Mouse (Mus musculus) midbrain, embryonic 13.5 days (tissue): ENCODE results near the gene Gm9918. TPM values are rescaled to one million over a fixed set of nuclear protein-coding genes. Genes with fewer than 3 reads are reported as not detected.
A peak's percentile ranks its signal among the peaks of the same experiment; 100 is the strongest.

Source experiments
- ATAC-seq: fragments of 200-750 bp; cut with Nextera tagmentation; 2 replicates; pipeline ENCODE4 v1.8.0; 2017; ENCODE audit warnings: mild to moderate bottlenecking, moderate TSS enrichment, moderate library complexity
- H3K27ac ChIP-seq: fragments of 300-500 bp; sonication (generic); 2 replicates; pipeline ENCODE4 v1.5.1; 2015; ENCODE audit warnings: inconsistent platforms, mild to moderate bottlenecking, moderate library complexity
- H3K27me3 ChIP-seq: fragments of 300-500 bp; sonication (generic); 2 replicates; pipeline ENCODE4 v1.6.1; 2015; ENCODE audit warnings: mild to moderate bottlenecking, inconsistent platforms
- H3K36me3 ChIP-seq: fragments of 300-500 bp; sonication (generic); 2 replicates; pipeline ENCODE4 v1.6.1; 2015; ENCODE audit warnings: mild to moderate bottlenecking, inconsistent platforms
- H3K4me1 ChIP-seq: fragments of 300-500 bp; sonication (generic); replicated peaks from 2 replicates; pipeline ENCODE4 v1.6.1; 2015; ENCODE audit warnings: inconsistent platforms
- H3K4me2 ChIP-seq: fragments of 300-500 bp; sonication (generic); replicated peaks from 2 replicates; pipeline ENCODE4 v1.6.1; 2015; ENCODE audit warnings: moderate library complexity, mild to moderate bottlenecking, inconsistent platforms
- H3K4me3 ChIP-seq: fragments of 300-500 bp; sonication (generic); replicated peaks from 2 replicates; pipeline ENCODE4 v1.5.1; 2015; ENCODE audit warnings: mild to moderate bottlenecking, inconsistent platforms
- H3K9ac ChIP-seq: fragments of 300-500 bp; sonication (generic); replicated peaks from 2 replicates; pipeline ENCODE4 v1.6.1; 2015; ENCODE audit warnings: mild to moderate bottlenecking, inconsistent platforms
- H3K9me3 ChIP-seq: fragments of 300-500 bp; sonication (generic); 2 replicates; pipeline ENCODE4 v1.6.1; 2016; ENCODE audit warnings: mild to moderate bottlenecking, inconsistent platforms
- WGBS: fragments of 180-500 bp; shearing (Covaris S2); methylation state at CpG from one replicate; pipeline ENCODE4 v1.1.7; 2015; 5-methylcytosine and 5-hydroxymethylcytosine counted together
- polyA plus RNA-seq: library from polyadenylated mRNA; unstranded; fragments of >200 nt; fragmentation: Nextera tagmentation; extraction: Ambion mirVana; gene quantifications from 2 replicates; pipeline ENCODE4 v1.2.1, GENCODE M21; 2015

The Gm9918 gene
- polyA plus RNA-seq, 1 experiment from 2014 or later: 0.07 TPM

DNA sequence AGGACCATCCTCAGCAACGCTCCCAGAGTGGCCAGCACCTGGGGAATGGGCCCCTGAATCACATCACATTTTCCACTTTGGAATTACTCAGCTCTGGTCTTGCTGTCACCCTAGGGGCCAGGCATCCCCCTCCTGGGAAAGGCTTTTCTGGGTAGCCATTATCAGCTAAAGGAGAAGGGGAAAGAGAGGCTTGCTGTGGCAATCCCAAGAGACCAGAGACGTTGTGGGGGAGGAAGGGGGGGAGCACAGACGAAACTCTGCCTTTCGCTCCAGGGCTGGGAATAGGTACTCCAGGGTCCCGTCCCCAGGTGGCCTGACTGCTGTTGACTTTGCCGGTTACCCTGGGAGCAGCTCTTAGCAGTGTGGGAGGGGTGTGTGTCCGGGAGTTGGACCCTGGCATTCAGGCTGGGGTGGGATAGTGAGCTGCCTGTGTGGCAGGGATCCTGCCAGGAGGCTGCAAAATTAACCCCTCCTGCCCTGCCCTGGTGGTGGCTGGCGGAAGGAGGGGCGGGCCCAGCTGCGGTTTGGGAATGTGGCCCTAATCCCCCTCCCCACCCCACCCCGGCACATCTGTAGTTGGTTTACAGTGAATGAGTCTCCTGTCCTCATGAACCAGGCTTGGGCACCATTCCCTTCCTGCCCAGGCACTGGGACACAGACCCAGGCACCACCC, 11.6 kb upstream of the Gm9918 start:
- 0 out of 2 replicates have a peak, but pooled peaks have one; percentile 28 for ATAC-seq
- Histone ChIP-seq H3K4me1 (peaks cover 25% of the 10 kb centered on the region), H3K9ac (0 out of 2 replicates have a peak overlapping the region, but pooled peaks have one; percentile 32), H3K27ac (no peak overlapping the region), H3K9me3 (no peaks in the 10 kb centered on the region), H3K4me3 (no peak overlapping the region), H3K4me2 (no peak overlapping the region), H3K36me3 (no peaks in the 10 kb centered on the region), H3K27me3 (peaks cover 65% of the 10 kb centered on the region)
- 9% methylated on average over 11 of the region's 11 CpGs for WGBS

DNA sequence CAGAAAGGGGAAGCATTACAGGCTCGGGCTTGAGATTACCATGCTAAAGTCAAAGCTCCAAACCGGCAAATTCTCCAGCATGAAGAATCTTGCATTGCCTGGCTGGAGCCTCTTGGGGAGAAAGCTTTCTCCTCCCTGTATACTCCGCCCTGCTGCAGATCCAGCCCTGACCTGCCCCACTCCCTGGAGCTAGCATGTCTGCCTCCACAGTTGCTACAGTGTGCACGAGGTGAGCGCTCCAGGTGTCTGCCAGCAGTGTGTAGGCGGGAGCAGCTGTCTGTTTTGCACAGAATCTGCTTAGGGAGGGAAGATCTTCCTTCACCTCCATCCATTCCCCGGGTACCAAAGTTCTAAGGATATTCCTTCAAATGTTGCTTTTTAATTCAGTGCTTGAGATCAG, 7.8 kb upstream of the Gm9918 start:
- Histone ChIP-seq H3K27me3 (peaks cover 31% of the 10 kb centered on the region), H3K9ac (no peak overlapping the region), H3K9me3 (no peaks in the 10 kb centered on the region), H3K36me3 (no peaks in the 10 kb centered on the region), H3K4me3 (no peak overlapping the region), H3K4me1 (peaks cover 15% of the 10 kb centered on the region), H3K27ac (no peak overlapping the region), H3K4me2 (no peak overlapping the region)
- 47% methylated on average over 7 of the region's 7 CpGs for WGBS
- no peak for ATAC-seq

DNA sequence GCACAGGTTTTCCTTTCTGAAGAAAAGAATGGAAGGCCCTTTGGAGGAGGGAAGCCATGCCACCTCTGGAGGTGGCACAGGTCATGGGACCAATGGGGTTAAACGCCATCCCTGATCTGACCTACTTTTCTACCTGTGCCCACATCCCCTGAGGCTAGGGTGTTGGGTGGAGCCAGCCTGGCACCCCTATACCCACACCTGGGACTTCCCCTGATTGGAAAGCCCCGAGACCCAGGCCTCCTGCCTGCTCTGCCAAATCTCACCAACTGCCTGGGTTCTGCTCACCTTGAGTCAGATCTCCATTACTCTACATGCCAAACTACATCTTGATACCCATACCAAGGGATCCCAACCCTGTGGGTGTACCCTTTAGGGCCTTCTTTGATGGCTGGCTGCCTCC, 7.3 kb upstream of the Gm9918 start:
- no peaks in the 10 kb centered on the region for H3K9me3 ChIP-seq
- no peak overlapping the region for H3K27ac ChIP-seq
- no peak for ATAC-seq
- no peaks in the 10 kb centered on the region for H3K36me3 ChIP-seq
- no peak overlapping the region for H3K4me3 ChIP-seq
- H3K27me3 ChIP-seq: peaks cover 27% of the 10 kb centered on the region
- no peak overlapping the region for H3K9ac ChIP-seq
- no peak overlapping the region for H3K4me2 ChIP-seq
- WGBS: 72% methylated on average over 2 of the region's 2 CpGs
- H3K4me1 ChIP-seq: peaks cover 11% of the 10 kb centered on the region

DNA sequence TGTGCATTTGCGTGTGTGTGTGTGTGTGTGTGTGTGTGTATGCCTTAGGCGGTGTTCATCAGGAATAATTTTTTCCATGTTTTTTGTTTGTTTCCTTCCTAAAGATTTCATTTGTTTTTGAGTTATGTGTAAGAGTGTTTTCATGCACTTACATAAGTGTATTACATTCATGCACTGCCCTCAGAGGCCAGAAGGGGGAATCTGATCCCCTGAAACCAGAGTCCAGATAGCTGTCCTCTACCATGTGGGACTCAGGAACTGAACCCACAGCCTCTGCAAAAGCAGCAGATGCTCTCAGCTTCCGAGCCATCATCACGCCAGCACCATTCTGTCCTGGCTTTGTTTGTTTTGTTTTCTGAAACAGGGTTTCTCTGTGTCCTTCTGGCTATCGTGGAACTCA, 4.8 kb upstream of the Gm9918 start:
- Histone ChIP-seq H3K27ac (no peak overlapping the region), H3K4me2 (no peak overlapping the region), H3K9me3 (no peaks in the 10 kb centered on the region), H3K27me3 (peaks cover 17% of the 10 kb centered on the region), H3K4me1 (peaks cover 5% of the 10 kb centered on the region), H3K36me3 (no peaks in the 10 kb centered on the region), H3K9ac (no peak overlapping the region), H3K4me3 (no peak overlapping the region)
- no peak for ATAC-seq
- WGBS: 92% methylated on average over 5 of the region's 5 CpGs

DNA sequence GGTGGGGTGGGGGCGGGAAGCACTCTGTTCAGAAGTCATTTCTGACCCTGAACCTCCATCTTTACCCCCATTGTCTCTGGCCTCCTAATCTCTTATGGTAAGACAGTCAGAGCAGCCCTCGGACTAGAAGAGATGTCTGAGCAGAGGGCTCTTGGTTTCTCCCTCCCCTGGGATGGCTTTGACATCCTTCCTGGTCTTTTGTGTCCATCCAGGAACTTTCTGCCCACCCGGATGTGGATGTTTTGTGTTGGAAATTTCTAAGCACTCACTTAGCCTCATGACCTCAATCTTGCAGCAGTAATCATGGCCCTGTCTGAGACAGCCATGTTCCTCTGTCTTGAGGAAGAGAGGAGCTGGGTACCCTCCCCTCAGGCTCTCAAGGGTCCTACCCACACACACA, 1.1 kb downstream of the Gm9918 start:
- Histone ChIP-seq H3K27ac (no peak overlapping the region), H3K9me3 (no peaks in the 10 kb centered on the region), H3K4me2 (no peak overlapping the region), H3K4me1 (peaks cover 9% of the 10 kb centered on the region), H3K27me3 (peaks cover 23% of the 10 kb centered on the region), H3K4me3 (no peak overlapping the region), H3K36me3 (no peaks in the 10 kb centered on the region), H3K9ac (no peak overlapping the region)
- 20% methylated on average over 3 of the region's 3 CpGs for WGBS
- ATAC-seq: no peak

DNA sequence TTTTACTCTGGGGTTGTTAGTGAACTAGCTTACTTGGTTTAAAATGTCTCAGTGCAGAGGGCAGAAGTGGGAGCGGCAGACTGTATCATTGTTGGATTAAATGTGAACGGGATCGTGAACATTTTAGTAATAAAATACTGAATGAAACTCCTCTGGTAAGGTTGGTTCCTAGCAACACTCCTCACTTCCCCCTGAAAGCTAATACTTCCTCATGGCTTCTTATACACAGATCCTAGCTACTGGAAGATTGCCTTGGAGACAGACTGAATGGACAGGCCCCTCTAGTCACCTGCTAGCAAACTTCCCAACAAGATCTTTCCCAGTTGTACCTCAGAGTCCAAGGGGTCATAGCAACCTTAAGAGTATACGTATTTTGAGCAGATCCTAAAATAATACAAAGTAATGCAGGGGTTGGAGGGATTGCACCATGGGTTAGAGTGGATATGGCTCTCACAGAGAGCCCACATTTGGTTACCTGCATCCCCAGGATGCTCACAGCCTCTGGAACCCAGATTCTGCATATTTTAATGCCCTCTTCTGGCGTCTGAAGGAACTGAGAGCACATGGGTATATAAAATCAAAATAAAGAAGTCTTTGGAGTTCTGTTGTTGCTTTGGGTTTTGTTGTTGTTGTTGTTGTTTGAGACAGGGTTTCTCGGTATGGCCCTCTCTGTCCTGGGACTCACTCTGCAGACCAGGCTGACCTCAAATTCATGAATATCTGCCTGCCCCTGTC, 3.8 kb downstream of the Gm9918 start:
- whole genome bisulfite sequencing: 72% methylated on average over 6 of the region's 6 CpGs
- Histone ChIP-seq H3K4me3 (no peak overlapping the region), H3K4me2 (no peak overlapping the region), H3K27ac (no peak overlapping the region), H3K9ac (no peak overlapping the region), H3K27me3 (peaks cover 23% of the 10 kb centered on the region), H3K9me3 (no peaks in the 10 kb centered on the region), H3K4me1 (peaks cover 14% of the 10 kb centered on the region), H3K36me3 (no peaks in the 10 kb centered on the region)
- ATAC-seq: no peak

DNA sequence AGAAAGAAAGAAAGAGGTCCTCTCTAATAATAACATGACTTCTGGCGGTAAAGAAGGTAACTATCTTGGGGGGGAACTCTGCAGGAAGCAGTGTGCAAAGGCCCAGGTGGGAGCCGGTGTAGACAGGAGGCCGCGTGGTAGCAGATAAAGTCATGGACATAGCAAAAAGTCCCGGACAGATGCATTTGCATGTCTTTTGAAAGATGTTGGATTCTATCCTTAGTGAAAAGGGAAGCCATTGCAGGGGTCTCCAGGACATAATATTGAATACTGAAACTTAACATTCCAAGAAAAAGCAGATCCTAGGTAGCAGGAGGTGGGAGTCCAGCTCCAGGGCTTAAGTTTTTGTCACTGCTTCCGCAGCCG, 8.3 kb downstream of the Gm9918 start:
- H3K4me2 ChIP-seq: peak overlapping the region; percentile 97
- peak overlapping the region; percentile 86 for H3K27ac ChIP-seq
- H3K9me3 ChIP-seq: no peaks in the 10 kb centered on the region
- no peaks in the 10 kb centered on the region for H3K27me3 ChIP-seq
- WGBS: 36% methylated on average over 7 of the region's 7 CpGs
- H3K4me1 ChIP-seq: peaks cover 21% of the 10 kb centered on the region
- peak overlapping the region; percentile 75 for H3K9ac ChIP-seq
- peaks cover 23% of the 10 kb centered on the region for H3K36me3 ChIP-seq
- peak overlapping the region; percentile 81 for H3K4me3 ChIP-seq
- ATAC-seq: peak; percentile 5; the same call in 1 of the 2 replicates

DNA sequence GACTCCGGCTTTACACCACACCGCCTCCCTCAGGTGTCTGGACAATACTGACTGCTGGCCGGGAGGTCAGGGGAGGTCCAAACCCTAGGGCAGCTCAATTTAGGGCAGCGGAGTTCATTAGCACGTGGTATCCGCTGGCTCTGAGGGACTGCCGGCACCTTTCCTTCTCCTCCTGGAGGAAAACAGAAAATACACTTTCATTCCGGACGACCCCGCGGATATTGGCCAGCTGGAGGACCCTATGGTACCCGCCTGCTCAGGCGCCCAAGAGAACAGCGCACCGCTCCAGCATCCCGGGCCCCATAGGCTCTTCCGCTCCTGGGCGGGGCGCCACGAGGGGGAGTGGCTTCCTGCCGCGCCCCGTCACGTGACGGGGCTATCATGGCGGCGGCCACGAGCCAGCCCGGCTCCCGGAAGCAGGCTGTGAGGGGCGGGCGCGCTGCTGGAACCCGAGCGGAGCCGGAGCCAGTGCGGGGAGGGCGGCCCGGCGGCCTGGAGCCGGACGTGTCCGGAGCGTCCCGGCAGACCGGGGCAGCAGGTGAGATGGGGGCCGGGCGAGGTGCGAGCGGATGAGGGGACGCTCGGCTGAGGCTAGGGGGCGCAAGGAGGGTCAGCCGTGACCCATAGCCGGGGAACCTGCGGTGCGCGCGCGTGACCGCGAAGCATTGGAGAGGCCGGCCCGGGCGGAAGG, 8.9 kb downstream of the Gm9918 start, which contains the start of gene Mfsd5:
TSS of gene Mfsd5 (plus strand) at position 363 of the 691 bp plus-strand sequence.
- H3K9ac ChIP-seq: peak within 1 kb of the TSS; percentile 75
- under 1% methylated on average over 64 of the region's 65 CpGs for WGBS
- peak; percentile 97 for ATAC-seq
- H3K4me3 ChIP-seq: peak within 1 kb of the TSS; percentile 81
- no peaks in the 10 kb centered on the region for H3K27me3 ChIP-seq
- peak within 1 kb of the TSS; percentile 86 for H3K27ac ChIP-seq
- H3K4me1 ChIP-seq: peaks cover 21% of the 10 kb centered on the region
- H3K36me3 ChIP-seq: peaks cover 23% of the 10 kb centered on the region
- peak within 1 kb of the TSS; percentile 97 for H3K4me2 ChIP-seq
- H3K9me3 ChIP-seq: no peaks in the 10 kb centered on the region

DNA sequence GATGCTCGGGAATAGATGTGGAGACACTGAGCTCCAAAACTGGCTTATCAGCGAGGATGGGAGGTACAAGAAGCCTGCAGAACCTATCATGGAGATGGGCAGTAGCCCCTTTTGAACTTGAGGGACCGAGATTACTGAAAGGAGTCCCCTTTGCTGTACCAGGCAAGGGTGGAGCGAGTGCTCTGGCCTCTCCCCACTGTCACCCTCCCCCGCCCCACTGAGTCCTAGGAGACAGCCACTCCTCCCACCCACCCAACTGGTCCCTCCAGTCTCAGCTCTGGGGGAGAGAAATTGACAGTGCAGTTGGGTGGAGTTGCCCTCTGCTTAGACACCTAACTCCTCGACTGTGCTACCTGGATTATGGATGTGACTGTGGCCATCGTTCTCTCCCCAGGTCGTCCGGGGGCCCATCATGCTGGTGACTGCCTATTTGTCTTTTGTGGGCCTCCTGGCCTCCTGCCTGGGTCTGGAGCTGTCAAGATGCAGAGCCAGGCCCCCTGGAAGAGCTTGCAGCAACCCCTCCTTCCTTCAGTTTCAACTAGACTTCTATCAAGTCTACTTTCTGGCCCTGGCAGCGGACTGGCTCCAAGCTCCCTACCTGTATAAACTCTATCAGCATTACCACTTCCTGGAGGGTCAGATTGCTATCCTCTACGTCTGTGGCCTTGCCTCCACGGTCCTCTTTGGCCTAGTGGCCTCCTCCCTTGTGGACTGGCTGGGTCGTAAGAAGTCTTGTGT, 9.6 kb downstream of the Gm9918 start:
- peak overlapping the region; percentile 75 for H3K9ac ChIP-seq
- 32% methylated on average over 13 of the region's 13 CpGs for WGBS
- H3K27ac ChIP-seq: peak overlapping the region; percentile 86
- H3K4me3 ChIP-seq: peak overlapping the region; percentile 81
- H3K9me3 ChIP-seq: no peaks in the 10 kb centered on the region
- peak; percentile 32; the same call in 1 of the 2 replicates for ATAC-seq
- peaks cover 21% of the 10 kb centered on the region for H3K4me1 ChIP-seq
- peak overlapping the region; percentile 97 for H3K4me2 ChIP-seq
- peaks cover 23% of the 10 kb centered on the region for H3K36me3 ChIP-seq
- H3K27me3 ChIP-seq: no peaks in the 10 kb centered on the region

DNA sequence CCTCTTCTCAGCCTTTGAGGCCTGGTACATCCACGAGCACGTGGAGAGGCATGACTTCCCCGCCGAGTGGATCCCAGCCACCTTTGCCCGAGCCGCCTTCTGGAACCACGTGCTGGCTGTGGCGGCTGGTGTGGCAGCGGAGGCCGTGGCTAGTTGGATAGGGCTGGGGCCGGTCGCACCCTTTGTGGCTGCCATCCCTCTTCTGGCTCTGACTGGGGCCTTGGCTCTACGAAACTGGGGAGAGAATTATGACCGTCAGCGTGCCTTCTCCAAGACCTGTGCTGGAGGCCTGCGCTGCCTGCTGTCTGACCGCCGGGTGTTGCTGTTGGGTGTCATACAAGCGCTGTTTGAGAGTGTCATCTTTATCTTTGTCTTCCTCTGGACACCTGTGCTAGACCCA, 10.3 kb downstream of the Gm9918 start:
- WGBS: 96% methylated on average over 19 of the region's 19 CpGs
- Histone ChIP-seq H3K9me3 (no peaks in the 10 kb centered on the region), H3K4me1 (peaks cover 21% of the 10 kb centered on the region), H3K9ac (peak overlapping the region; percentile 75; the same call in 1 of the 2 replicates), H3K27ac (no peak overlapping the region), H3K27me3 (no peaks in the 10 kb centered on the region), H3K4me3 (no peak overlapping the region), H3K36me3 (peaks cover 23% of the 10 kb centered on the region), H3K4me2 (peak overlapping the region; percentile 97)
- ATAC-seq: no peak

DNA sequence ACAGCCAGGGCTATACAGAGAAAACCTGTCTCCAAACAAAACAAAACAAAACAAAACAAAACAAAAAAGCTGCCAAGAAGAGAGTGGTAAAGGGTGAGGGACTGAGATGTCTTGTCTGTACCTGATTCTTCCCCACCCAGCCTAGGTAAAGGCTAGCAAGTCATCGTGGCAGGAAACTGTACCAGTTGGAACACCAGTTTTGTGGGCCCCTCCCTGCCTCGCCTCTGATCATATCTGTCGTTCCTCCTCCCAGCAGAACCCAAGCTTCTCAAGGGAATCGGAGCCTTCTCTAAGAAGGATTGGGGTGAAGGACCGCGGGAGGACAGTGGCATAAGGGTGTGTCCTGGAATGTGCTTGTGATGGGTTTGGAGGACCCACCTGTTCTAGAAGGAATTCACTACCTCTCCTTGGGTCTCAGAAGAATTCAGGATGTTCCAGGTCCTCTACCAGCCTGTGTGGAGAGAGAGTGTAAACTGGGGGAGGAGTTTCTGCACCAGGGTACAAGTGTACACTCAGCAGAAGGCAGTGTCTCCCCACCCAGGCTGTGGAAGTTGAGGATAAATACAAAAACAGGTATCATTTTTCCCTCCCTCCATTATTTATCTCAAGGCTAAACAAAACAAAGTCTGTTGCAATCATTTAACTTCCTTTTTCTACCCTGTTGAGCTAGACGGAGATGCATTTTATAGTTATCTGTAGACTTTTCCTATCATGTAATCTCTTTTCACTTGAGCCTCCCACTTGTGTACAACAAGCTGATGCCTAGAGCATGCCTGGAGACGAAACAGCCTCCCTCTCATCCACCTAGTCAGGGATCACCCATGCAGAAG, 12.3 kb downstream of the Gm9918 start:
- Histone ChIP-seq H3K9me3 (no peaks in the 10 kb centered on the region), H3K4me3 (no peak overlapping the region), H3K27ac (no peak overlapping the region), H3K4me1 (peaks cover 21% of the 10 kb centered on the region), H3K36me3 (peaks cover 23% of the 10 kb centered on the region), H3K9ac (no peak overlapping the region), H3K27me3 (no peaks in the 10 kb centered on the region), H3K4me2 (no peak overlapping the region)
- ATAC-seq: no peak
- 92% methylated on average over 8 of the region's 8 CpGs for WGBS
